Mouse (Mus musculus) heart, embryonic 13.5 days (tissue): ENCODE results near the gene Ubqln4. TPM values are rescaled to one million over a fixed set of nuclear protein-coding genes. Genes with fewer than 3 reads are reported as not detected.

Experiments
- ATAC-seq: fragments of 200-750 bp; cut with Nextera tagmentation; 2 replicates; pipeline ENCODE4 v1.8.0; 2017; ENCODE audit warnings: moderate TSS enrichment; ENCODE audit not compliant: insufficient number of reproducible peaks, low FRiP score, low TSS enrichment; ENCODE audit errors: extremely low read depth
- H3K27ac ChIP-seq: fragments of 300-500 bp; sonication (generic); replicated peaks from 2 replicates; pipeline ENCODE4 v1.5.1; 2015; ENCODE audit warnings: moderate library complexity, mild to moderate bottlenecking, inconsistent platforms
- H3K27me3 ChIP-seq: fragments of 300-500 bp; sonication (generic); replicated peaks from 2 replicates; pipeline ENCODE4 v1.6.1; 2015; ENCODE audit warnings: mild to moderate bottlenecking, inconsistent platforms
- H3K36me3 ChIP-seq: fragments of 300-500 bp; sonication (generic); 2 replicates; pipeline ENCODE4 v1.6.1; 2015; ENCODE audit warnings: mild to moderate bottlenecking, inconsistent platforms
- H3K4me1 ChIP-seq: fragments of 300-500 bp; sonication (generic); 2 replicates; pipeline ENCODE4 v1.6.1; 2015; ENCODE audit warnings: inconsistent platforms
- H3K4me2 ChIP-seq: fragments of 300-500 bp; sonication (generic); 2 replicates; pipeline ENCODE4 v1.6.1; 2015; ENCODE audit warnings: inconsistent platforms, mild to moderate bottlenecking, moderate library complexity
- H3K4me3 ChIP-seq: fragments of 300-500 bp; sonication (generic); 2 replicates; pipeline ENCODE4 v1.5.1; 2015; ENCODE audit warnings: moderate library complexity, mild to moderate bottlenecking, inconsistent platforms
- H3K9ac ChIP-seq: fragments of 300-500 bp; sonication (generic); 2 replicates; pipeline ENCODE4 v1.6.1; 2015; ENCODE audit warnings: inconsistent platforms, mild to moderate bottlenecking, moderate library complexity
- H3K9me3 ChIP-seq: fragments of 300-500 bp; sonication (generic); 2 replicates; pipeline ENCODE4 v1.6.1; 2016; ENCODE audit warnings: inconsistent platforms
- WGBS: fragments of 180-500 bp; shearing (Covaris S2); methylation state at CpG from one replicate; pipeline ENCODE4 v1.1.7; 2015; ENCODE audit warnings: mixed read lengths; 5-methylcytosine and 5-hydroxymethylcytosine counted together
- polyA plus RNA-seq: library from polyadenylated mRNA; unstranded; fragments of >200 nt; fragmentation: Nextera tagmentation; extraction: Ambion mirVana; gene quantifications from 2 replicates; pipeline ENCODE4 v1.2.1, GENCODE M21; 2015

Ubqln4 gene
- 33.1 and 34.1 TPM in 2 replicates for polyA plus RNA-seq

DNA sequence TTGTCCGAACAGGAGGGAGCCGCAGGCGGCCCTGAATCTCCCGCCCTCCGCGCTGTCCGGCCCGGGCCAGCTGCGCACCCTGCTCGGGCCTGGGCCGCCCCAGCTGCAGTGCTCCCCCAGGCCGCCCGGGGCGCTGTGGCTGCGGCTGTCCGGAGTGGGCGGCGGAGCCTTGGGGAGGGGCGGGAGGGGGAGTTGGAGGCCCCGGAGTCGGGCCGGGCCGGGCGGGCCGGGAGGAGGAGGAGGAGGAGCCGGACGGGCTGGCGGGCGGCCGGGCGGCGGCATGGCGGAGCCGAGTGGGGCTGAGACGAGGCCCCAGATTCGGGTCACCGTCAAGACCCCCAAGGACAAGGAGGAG is at the start of gene Ubqln4:
Gene Ubqln4 (plus strand): TSS at position 234 of the 355 bp plus-strand sequence.
- peak; percentile 89 for ATAC-seq

DNA sequence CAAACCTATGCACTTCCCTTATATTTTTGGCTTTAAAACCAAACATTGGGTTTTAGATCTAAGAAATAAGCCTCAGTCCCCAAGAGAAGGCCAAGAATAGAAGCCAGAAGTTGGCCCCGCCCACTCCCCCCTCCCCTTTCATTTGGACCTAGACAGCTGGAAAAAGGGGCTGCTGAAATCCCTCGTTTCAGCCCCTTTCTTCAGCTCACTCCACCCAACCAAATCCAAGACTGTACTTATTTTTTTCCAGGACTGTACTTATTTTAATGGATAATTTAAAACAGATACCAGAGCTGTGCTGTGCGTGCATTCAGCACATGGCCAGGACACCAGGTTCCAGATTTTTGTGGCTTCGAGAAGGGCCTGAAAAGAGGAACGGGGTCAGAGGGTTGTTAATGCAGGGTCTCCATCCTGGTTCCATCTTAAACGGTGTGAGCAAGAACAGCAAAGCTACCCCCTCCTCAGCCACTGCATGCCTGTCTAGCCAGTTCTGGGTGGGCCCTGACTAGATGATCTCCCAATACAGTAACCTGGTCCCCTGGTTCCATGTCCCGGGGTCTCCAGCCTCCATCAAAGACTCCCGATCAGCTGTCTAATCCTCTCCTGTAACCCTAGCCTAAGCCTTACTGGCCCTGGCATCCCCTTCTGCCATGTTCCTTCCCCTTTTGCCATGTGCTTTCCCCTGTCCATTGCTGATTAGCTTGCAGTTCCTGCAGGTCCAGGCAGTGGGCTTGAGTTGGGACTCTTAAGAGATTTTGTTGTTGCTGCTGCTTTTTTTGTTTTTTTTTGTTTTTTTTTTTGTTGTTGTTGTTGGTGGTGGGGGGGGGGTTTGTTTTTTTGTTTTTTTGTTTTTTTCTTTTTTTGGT is 49.4 kb upstream of the Ubqln4 start:
- no peak for ATAC-seq
- Histone ChIP-seq H3K4me1 (peaks cover 50% of the 10 kb centered on the region), H3K27ac (peak overlapping the region; percentile 92), H3K9ac (peak overlapping the region; percentile 33; the same call in 1 of the 2 replicates), H3K4me3 (peak overlapping the region; percentile 94; the same call in 1 of the 2 replicates), H3K9me3 (no peaks in the 10 kb centered on the region), H3K4me2 (peak overlapping the region; percentile 98; the same call in 1 of the 2 replicates), H3K27me3 (no peaks in the 10 kb centered on the region), H3K36me3 (peaks cover 9% of the 10 kb centered on the region)
- 49% methylated on average over 8 of the region's 8 CpGs for WGBS

More for the DNA sequence above, at the start of gene Ubqln4:
- Histone ChIP-seq H3K4me1 (peaks cover 30% of the 10 kb centered on the region), H3K4me3 (peak within 1 kb of the TSS; percentile 83), H3K27me3 (no peaks in the 10 kb centered on the region), H3K27ac (peak within 1 kb of the TSS; percentile 97), H3K4me2 (peak within 1 kb of the TSS; percentile 85), H3K9me3 (no peaks in the 10 kb centered on the region), H3K9ac (peak within 1 kb of the TSS; percentile 97), H3K36me3 (peaks cover 38% of the 10 kb centered on the region)
- WGBS: under 1% methylated on average over 25 of the region's 37 CpGs

DNA sequence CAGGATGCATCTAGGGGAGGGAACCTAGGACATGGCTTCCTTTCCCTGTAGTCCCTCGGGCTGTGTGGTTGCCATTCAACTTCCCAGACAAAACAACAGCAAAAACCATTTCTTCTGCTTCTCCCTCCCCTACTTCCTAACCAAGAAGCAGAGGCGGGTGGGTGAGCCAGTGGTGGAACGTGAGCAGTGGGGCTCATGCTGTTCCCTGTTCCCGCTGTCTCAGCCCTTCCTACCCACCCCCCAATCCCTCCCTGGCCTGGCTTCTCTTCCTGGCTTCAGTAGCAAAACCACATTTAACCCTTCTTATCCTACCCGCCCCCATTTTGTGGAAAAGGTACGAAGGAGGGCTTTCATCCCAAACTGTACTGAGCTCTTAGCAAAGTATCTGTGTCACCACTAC is 48.5 kb upstream of the Ubqln4 start:
- 68% methylated on average over 6 of the region's 6 CpGs for WGBS
- no peak for ATAC-seq
- H3K9ac ChIP-seq: no peak overlapping the region
- H3K27ac ChIP-seq: no peak overlapping the region
- no peaks in the 10 kb centered on the region for H3K9me3 ChIP-seq
- no peaks in the 10 kb centered on the region for H3K27me3 ChIP-seq
- peaks cover 55% of the 10 kb centered on the region for H3K4me1 ChIP-seq
- no peak overlapping the region for H3K4me3 ChIP-seq
- H3K4me2 ChIP-seq: no peak overlapping the region
- H3K36me3 ChIP-seq: peaks cover 1% of the 10 kb centered on the region

DNA sequence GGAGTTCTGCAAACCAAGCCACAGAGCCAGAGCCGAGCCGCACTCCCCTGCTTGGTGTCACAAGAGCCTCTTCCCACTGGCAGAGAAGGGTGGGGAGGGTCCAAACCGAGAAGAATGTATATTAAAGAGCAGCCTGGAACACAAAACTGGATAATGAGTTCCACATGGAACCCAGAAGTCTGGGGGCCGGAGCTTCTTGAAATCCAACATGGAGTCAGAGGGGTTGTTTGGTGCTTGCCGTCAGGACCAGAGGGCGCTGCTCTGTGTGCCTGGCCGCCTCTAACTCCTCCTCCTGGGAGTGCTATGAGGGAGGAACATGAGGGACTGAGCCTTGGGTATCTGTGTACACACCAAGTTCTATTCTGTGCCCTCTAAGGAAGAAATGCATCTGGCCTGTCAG is 47.8 kb upstream of the Ubqln4 start:
- no peaks in the 10 kb centered on the region; the same call in 1 of the 2 replicates for H3K36me3 ChIP-seq
- H3K4me3 ChIP-seq: no peak overlapping the region
- H3K9ac ChIP-seq: no peak overlapping the region
- ATAC-seq: no peak
- peaks cover 55% of the 10 kb centered on the region for H3K4me1 ChIP-seq
- H3K27ac ChIP-seq: no peak overlapping the region
- H3K9me3 ChIP-seq: no peaks in the 10 kb centered on the region
- no peaks in the 10 kb centered on the region for H3K27me3 ChIP-seq
- H3K4me2 ChIP-seq: no peak overlapping the region
- 58% methylated on average over 7 of the region's 7 CpGs for WGBS

DNA sequence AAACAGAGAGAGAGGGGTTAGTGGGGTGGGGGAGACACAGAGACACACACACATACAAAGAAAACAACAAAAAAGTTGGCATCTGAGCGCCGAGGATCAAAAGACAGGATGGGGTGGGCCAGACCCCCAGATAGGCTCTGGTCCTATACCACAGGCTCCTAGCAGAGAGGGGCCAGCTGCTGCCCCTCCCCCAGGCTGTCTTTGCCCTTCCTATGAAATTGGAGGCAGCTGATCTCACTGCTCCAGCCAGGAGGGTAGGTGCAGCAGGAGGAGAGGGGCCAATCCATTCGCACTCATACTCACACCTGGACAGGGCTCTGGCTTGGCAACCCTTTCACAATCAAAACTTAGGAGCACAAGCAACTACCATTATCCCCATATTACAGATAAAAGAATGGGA is 44.3 kb upstream of the Ubqln4 start:
- no peaks in the 10 kb centered on the region for H3K9me3 ChIP-seq
- H3K27me3 ChIP-seq: no peaks in the 10 kb centered on the region
- H3K4me2 ChIP-seq: peak overlapping the region; percentile 75
- no peak for ATAC-seq
- peak overlapping the region; percentile 58 for H3K4me3 ChIP-seq
- H3K36me3 ChIP-seq: no peaks in the 10 kb centered on the region
- peak overlapping the region; percentile 84 for H3K9ac ChIP-seq
- peak overlapping the region; percentile 95 for H3K27ac ChIP-seq
- peaks cover 58% of the 10 kb centered on the region for H3K4me1 ChIP-seq
- 62% methylated on average over 3 of the region's 3 CpGs for WGBS

DNA sequence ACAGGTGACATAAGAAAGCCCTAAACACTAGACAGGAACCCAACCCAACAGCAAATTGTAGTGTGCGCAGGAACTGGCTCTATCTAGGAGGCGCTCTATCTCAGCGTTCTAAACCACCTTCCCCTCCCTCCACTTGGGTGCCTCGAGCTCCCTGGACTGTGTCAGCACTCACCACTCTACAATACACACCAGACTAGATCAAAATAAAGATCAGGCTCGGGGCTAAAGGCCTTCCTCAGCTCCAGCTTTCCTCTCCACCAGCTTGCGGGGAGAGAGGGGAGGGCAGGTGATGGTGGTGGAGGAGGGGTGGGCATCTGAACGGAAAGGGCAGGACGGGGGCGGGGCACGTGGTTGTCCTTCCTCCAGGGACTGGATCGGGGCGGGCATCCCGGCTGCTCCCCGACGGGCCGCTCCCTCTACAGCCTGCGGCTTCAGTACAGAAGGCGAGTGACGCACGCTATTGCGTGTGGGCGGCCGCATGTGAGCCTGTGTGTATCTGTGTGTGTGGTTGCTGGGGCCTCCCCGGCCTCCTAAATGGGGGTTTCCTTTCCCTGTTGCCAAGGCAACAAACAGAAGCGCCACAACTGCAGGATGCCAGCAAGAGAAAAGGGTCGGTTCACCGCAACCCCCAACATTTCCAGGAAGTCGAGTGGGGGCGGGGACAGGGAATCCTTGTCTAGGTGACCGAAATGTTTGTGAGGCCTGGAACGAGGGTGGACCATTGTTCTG is 43.7 kb upstream of the Ubqln4 start, which contains the start of gene Lmna:
Gene Lmna (minus strand): TSS at position 265 of the 729 bp plus-strand sequence.
- H3K4me3 ChIP-seq: peak within 1 kb of the TSS; percentile 58
- H3K9me3 ChIP-seq: no peaks in the 10 kb centered on the region
- peak; percentile 90 for ATAC-seq
- no peaks in the 10 kb centered on the region for H3K36me3 ChIP-seq
- under 1% methylated on average over 31 of the region's 31 CpGs for WGBS
- peak within 1 kb of the TSS; percentile 84 for H3K9ac ChIP-seq
- peak within 1 kb of the TSS; percentile 95 for H3K27ac ChIP-seq
- H3K4me1 ChIP-seq: peaks cover 62% of the 10 kb centered on the region
- H3K27me3 ChIP-seq: no peaks in the 10 kb centered on the region
- peak within 1 kb of the TSS; percentile 75 for H3K4me2 ChIP-seq

DNA sequence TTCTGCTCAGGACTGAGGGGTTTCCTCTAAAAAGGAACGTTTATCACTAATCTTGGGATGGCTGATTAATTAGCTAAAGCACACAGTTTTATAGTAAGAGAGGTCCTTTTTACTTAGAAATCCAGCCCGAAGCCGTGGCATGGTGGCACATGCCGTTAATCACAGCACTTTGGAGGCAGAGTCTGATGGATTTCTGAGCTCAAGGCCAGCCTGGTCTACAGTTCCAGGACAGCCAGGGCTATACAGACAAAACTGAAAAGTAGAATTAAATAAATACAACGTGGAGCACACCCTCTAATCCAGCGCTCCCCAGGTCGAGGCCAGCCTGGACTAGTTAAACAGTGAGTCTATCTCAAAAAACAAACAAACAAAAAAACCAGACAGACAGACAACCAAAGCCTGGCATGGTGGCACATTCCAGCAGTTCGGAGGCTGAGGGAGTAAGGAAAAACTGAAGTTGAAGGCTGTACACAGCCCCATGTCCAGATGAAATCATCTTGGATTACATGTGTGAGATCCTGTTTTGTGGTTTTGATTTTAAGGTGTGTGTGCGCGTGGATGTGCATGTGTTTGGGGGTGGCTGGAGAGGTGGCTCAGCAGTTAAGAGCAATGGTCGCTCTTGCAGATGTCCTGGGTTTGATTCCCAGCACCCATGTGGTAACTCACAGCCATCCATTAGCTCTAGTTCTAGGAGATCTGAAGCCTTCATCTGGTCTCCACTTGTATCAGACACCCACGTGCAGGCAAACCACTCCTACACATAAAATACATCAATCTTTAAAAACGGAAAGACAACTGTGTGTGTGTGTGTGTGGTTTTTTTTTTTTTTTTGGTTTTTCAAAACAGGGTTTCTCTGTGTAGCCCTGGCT is 42.9 kb upstream of the Ubqln4 start:
- H3K27ac ChIP-seq: peak overlapping the region; percentile 95
- peaks cover 60% of the 10 kb centered on the region for H3K4me1 ChIP-seq
- peak overlapping the region; percentile 84 for H3K9ac ChIP-seq
- ATAC-seq: no peak
- no peaks in the 10 kb centered on the region for H3K36me3 ChIP-seq
- H3K4me3 ChIP-seq: peak overlapping the region; percentile 58
- H3K27me3 ChIP-seq: no peaks in the 10 kb centered on the region
- no peaks in the 10 kb centered on the region for H3K9me3 ChIP-seq
- 49% methylated on average over 13 of the region's 13 CpGs for WGBS
- H3K4me2 ChIP-seq: peak overlapping the region; percentile 75

DNA sequence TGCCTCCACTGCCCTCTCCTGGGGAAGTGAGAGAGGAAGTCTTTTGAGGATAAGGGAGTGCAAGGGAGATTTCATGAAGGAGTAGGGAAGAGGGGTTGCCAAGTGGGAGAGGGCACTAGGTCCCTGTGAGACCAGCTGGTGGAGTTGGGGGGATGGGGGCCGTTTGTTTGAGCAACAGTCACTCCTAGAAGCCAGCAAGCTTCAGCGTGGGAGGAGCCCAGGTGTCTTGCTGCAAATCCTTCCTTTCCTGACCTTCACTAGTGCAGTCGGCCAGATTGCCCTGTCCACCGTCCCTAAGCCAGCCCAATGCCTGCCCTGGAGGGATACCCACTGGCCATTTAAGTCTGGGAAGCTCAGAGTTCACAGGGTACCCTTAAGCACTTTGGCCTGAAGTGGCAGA is 42.0 kb upstream of the Ubqln4 start:
- Histone ChIP-seq H3K4me2 (no peak overlapping the region), H3K4me3 (no peak overlapping the region), H3K27me3 (no peaks in the 10 kb centered on the region), H3K4me1 (peaks cover 58% of the 10 kb centered on the region), H3K27ac (peak overlapping the region; percentile 73), H3K9me3 (no peaks in the 10 kb centered on the region), H3K9ac (0 out of 2 replicates have a peak overlapping the region, but pooled peaks have one; percentile 2), H3K36me3 (no peaks in the 10 kb centered on the region)
- ATAC-seq: no peak
- WGBS: 61% methylated on average over 4 of the region's 4 CpGs

DNA sequence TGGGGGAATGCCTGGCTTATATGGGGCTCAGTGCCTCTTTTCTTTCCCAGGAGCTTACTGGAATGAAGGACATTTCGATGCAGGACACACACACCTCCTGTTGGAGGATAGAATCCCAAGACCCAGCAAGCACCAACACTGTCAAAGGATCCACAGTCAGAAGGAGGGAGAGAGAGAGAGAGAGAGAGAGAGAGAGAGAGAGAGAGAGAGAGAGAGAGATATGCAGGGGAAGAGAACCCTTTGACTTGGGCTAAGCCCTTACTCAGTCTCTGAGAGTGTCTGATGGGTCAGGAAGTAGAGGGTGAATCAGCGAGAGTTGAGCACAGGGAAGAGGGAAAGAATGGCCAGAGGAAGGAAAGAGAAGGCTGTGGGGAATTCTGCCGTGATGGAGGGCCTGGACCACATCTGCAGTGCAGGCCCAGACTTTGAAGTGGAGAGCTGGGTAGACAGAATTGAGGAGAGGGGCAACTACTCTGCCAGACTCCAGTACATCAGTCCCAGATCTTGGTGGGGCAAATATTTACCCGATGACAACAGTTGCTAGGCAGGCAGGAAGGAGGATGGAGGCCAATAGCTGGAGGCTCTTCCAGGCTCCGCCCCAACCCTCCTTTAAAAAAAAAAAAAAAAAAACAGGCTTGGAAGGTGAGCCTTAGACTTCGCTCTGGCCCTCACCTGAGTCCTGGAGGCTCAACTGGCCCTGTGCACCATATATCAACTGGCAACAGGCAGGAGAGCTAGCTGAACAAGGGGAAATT is 41.2 kb upstream of the Ubqln4 start:
- H3K9ac ChIP-seq: peak overlapping the region; percentile 24; the same call in 1 of the 2 replicates
- no peak for ATAC-seq

DNA sequence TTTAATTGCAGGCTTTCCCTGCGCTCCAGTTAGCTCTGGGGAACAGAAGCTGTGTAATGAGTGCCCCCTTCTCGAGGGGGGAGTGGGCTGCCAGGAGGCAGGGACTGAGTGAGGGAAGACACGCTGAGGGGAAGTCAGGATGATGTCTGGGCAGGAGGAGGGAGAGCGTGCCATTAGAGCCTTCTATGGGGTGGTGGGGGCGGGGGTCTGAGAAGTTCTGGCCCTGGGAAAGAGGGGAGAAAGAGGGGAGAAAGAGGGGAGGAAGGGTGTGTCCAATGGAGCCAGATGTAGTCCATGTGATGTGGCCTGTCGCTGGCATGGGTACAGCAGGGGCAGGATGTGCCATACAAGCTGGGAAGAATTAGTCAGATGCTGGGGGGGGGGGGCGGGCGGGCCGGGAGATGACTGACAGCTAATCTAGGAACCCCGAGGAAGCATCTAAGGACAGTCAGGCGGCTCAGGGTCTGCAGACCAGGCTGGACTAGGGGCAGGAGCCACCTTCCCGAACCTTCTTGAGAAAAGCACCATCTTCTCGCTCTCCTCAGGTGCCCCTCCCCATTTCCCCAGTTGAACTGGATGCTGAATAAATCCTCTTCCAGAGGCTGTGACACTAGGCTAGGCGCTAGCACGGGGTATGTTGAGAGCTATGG is 40.5 kb upstream of the Ubqln4 start:
- Histone ChIP-seq H3K36me3 (no peaks in the 10 kb centered on the region), H3K4me1 (peaks cover 57% of the 10 kb centered on the region), H3K9me3 (no peaks in the 10 kb centered on the region), H3K4me3 (no peak overlapping the region), H3K27me3 (no peaks in the 10 kb centered on the region), H3K9ac (peak overlapping the region; percentile 54; the same call in 1 of the 2 replicates), H3K27ac (peak overlapping the region; percentile 73), H3K4me2 (no peak overlapping the region)
- ATAC-seq: no peak
- 30% methylated on average over 15 of the region's 15 CpGs for WGBS

More for the DNA sequence above, 41.2 kb upstream of the Ubqln4 start:
- Histone ChIP-seq H3K27ac (peak overlapping the region; percentile 73), H3K4me3 (no peak overlapping the region), H3K4me1 (peaks cover 58% of the 10 kb centered on the region), H3K36me3 (no peaks in the 10 kb centered on the region), H3K9me3 (no peaks in the 10 kb centered on the region), H3K27me3 (no peaks in the 10 kb centered on the region), H3K4me2 (no peak overlapping the region)
- 38% methylated on average over 6 of the region's 6 CpGs for WGBS
